Mouse (Mus musculus): ENCODE measurements around the gene Saa3. TPM values are rescaled to one million over a fixed set of nuclear protein-coding genes. Genes with fewer than 3 reads are reported as not detected.
"Not testable (repeated sequence)": the region's sequence is repeated elsewhere in the genome, so short reads cannot be mapped to it uniquely, and the experiment has no call there.

Saa3 gene
- total RNA-seq, 2 experiments from 2014 or later: 1.1 to 4.0 TPM

DNA sequence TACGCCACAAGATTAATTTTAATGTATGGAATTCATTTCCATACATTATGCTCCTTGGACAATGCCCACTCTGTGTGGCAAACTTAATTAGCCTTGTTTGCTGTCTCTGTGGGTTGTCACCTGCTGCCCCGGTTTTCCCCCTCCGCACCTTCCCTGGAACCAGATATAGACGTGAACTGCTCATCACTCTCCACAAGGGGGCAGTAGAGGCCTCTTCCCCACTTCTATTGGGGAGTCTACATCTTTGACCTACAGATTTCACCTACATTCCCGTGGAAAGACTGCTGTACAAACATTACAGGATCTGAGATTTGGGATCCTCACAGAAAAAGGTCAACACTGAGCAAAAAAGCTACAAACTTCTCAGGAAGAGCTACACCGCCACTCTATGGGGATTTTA lies 982 bp downstream of the Saa3 start:
- peak; percentile 68 to 71 for DNase-seq (ENCODE audit: low spot score in 2 of 2)

GRCm38 (mm10) chr7:46712250-46712649 lies 3.2 kb downstream of the Saa3 start:
- no peak for DNase-seq (ENCODE audit: low spot score in 2 of 2)

DNA sequence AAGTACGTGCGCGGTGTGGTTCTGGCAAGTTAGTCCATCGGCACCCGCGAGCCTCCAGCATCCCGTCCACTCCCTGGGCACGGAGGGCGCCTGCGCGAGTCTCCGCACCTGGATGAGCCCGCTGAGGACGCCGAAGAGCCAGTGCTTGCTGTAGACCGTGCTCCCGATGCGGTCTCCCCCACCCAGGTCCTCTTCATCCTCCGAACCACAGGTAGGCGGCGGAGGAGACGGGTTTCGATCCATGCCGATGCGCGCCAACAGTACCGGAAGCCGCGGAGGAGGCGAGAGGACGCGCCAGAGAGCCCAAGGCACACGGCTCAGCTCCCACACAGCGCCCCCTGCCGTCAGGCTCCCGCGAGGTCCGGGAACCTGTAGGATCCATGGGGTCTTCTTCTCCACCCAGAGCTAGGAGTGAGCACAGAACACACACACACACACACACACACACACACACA lies 5.1 kb downstream of the Saa3 start, which contains the start of gene Saal1:
Saal1 (minus strand) TSS at position 291 of the 455 bp plus-strand sequence.
- peak; percentile 84 to 87 for DNase-seq (ENCODE audit: low spot score in 2 of 2)

GRCm38 (mm10) chr7:46700521-46701025 lies 14.9 kb downstream of the Saa3 start:
- no peak for DNase-seq (ENCODE audit: low spot score in 2 of 2)

GRCm38 (mm10) chr7:46696754-46697153 lies 18.7 kb downstream of the Saa3 start:
- no peak for DNase-seq (ENCODE audit: low spot score in 2 of 2)

DNA sequence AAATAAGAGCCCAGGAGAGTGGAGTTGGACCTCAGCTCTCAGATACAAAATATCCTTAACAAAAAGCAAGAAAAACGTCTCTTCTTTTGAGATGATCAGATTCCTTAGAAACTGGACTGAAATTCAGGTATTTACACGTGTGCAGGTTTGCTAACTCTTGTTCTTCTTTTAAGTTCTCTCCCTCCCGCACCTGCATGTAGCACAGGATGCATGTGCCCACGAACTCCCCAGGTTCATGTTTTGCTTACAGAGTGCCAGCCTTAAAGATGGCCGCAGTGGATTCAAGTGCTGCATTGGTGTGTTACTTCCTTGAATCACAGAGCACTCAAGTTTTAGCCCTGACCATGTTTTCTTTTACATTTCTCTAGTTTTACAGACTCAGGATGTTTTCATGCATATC lies 28.7 kb downstream of the Saa3 start:
- DNase-seq (ENCODE audit: low spot score in 2 of 2): no peak

DNA sequence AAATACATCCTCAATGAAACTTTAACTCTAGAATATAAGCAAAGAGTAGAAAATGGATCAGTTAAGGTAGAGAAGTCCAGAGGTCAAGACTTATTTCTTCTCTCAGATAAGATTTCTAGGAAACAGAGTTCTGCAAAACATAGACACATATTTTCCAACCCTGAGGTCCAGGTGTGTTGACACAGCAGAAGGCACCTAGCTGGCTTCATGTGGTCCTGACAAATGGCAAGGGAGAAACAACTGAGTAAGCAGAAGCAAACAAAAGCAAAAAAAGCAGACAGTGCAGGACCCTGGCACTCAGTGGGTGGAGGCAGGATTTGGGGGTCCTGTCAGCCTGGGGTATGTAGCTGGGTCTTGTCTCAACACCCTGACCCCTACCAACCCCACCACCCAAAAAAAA lies 34.8 kb downstream of the Saa3 start:
- no peak for DNase-seq (ENCODE audit: low spot score in 2 of 2)

DNA sequence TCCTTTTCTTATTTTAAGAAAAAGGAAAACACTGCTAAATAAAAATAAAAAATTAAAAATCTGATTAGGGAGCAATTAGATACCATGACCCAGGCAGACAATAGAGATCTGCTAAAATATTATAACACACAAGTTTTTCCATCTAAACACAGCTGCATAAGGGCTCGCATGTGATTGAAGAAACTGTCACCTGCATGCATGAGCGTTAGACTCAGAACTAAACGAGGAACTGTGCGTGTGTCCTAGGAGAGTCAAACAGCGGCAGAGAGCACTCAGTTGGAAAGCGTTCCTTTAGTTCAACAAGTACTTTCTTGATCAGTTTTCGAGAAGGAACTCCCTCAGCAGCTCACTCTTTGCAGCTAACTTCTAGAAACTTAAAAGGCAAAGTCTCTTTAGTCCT lies 36.5 kb downstream of the Saa3 start:
- not testable (repeated sequence) for DNase-seq (ENCODE audit: low spot score in 2 of 2)

- no peak for DNase-seq (ENCODE audit: low spot score in 2 of 2)
Measured at GRCm38 (mm10) chr7:46678417-46678816, 37.1 kb downstream of the Saa3 start.

DNA sequence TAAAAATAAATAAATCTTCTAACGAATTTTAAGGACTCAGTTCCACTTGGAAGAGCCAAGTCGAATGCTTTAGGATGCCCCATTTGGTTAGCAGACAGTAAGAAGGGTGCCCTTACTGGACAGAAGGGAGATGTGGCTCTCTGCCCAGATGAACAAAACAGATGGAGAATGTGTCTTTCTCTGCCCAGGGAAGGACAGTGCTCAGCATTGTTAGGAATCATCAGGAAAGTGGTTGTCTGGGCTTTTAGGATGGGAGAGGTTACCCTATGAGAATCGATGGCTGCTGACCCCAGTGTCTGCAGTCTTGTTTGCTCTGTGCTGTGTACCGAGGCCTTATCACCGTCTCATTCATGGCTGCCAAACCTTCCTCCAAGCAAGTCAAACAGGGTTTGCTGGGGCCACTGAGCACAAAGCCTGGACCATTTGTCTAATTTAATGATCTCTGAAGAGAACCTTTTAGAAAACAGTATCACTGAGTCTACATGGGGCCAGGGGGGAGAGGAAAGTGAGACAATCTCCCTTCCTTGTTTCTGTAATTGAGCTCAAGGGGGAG lies 38.6 kb downstream of the Saa3 start:
- no peak for DNase-seq (ENCODE audit: low spot score in 2 of 2)

DNA sequence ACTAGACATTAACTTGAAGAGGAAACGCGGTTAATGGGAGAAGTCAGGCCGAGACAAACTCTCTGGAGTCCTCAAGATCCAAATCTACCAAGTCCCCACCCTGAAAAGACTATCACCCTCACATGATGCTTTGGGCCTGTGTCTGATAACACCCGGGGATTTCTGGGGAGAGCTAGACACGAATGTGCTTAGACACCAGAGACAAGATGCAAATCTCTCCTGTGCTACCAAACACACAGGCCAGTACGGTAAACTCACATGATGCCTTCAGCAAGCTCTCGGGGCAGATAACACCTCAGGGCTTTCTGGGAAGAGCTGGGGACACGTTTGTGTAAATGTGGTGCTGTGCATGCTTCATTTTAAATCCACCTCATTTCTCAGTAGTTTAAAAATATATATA lies 39.6 kb downstream of the Saa3 start:
- no peak for DNase-seq (ENCODE audit: low spot score in 2 of 2)

DNA sequence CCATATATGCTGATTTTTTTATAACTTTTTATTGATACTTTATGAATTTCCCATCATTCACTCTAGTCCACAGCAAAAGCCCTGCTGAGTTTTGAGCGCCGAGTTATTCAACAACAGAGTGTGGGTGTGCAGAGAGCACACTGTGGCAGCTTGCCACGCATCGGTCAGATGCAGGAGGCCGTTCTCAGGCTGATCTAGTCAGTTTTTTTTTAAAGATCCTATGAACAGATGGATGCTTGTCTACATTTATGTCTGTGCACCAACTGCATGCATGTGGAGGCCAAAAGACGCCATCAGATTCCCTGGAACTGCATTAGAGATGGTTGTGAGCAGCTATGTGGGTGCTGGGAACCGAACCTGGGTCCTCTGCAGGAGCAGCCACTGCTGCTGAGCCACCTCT lies 40.4 kb downstream of the Saa3 start:
- no peak for DNase-seq (ENCODE audit: low spot score in 2 of 2)

DNA sequence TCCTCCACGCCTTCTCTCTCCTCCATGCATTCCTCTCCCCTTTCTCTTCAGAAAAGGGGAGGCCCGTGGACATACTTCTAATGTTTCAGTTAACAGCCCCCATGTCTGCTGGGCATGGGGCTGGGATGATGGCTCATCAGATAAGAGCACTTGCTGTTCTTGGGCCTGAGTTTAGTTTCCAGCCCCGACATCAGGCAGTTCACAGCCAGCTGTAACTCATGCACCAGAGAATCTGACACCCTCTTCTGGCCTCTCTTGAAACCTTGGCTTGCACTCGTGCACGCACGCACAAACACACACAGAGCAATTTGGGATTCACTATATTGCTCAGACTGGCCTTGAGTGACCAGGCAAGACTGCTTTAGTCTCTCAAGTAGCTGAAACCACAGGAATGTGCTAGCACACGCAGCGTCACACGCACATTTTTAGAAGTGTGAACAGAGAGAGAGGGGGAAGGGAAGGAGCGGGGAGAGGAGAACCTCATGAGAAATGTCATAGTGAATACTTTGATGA lies 43.3 kb downstream of the Saa3 start, which contains the start of gene Tph1:
Tph1 (minus strand) TSS at position 378 of the 513 bp plus-strand sequence.
- no peak for DNase-seq (ENCODE audit: low spot score in 2 of 2)

DNA sequence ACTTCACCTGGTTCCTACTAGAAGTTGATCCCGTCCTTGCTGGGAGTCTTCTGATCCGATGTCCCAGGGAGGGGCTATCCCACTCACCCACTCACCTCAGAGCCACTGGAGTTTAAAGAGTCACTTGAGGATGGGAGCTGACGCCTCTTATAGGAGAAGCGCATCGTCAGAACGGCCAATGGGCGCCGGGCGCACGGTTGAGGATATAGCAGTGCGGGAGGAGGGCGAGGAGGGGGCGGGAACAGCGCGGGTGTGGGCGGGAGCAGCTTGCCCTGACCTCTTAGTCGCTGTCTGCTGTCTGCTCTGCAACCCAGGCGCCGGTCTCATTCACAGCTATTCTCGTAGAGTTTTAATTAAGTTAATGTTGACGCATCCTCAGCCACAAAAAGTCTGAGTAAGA lies 48.2 kb downstream of the Saa3 start:
- no peak for DNase-seq (ENCODE audit: low spot score in 2 of 2)

DNA sequence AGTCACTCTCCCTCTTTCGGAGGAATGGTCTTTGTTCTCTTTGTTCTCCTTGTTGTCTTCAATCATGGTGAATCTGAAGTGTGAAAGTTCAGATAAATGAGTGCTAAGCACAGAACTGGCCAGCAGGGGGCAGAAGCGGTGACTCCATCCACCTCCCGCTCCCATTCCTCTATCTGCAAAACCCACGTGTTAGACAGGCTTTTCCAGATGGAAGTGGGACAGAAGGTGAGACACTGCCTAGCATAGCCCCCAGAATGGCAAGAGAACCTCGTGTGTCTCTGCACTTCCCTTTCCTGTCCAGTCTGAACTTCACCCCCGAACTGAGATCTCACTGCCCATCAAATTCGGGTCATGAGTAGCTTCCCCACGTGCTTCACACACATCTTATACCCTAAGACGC lies 50.3 kb downstream of the Saa3 start:
- peak; percentile 11 to 28 for DNase-seq (ENCODE audit: low spot score in 2 of 2)

Other genes with a start within 250 kb of the Saa3 start
- gene Sergef, start 75.9 kb downstream of the Saa3 start, total RNA-seq (2021): 10 to 100 TPM; 22.1 to 22.9 TPM
- under 1 TPM in 1 of 2 experiments, not detected in 1; 0.45 TPM for gene Tph1, start 43.2 kb downstream of the Saa3 start, total RNA-seq (2021)
- 1 to 10 TPM; 6.5 to 7.8 TPM for gene Saal1, start 5.0 kb downstream of the Saa3 start, total RNA-seq (2021)
- not detected for gene Saa4, start 16.9 kb upstream of the Saa3 start, total RNA-seq (2021)
- not detected for gene Saa1, start 27.3 kb upstream of the Saa3 start, total RNA-seq (2021)
- gene Saa2, start 36.1 kb upstream of the Saa3 start, total RNA-seq (2021): not detected
- gene Hps5, start 80.4 kb upstream of the Saa3 start, total RNA-seq (2021): 10 to 100 TPM; 23.9 to 26.5 TPM
- 10 to 100 TPM; 37.6 to 40.3 TPM for gene Gtf2h1, start 80.4 kb upstream of the Saa3 start, total RNA-seq (2021)
- gene Ldha, start 125.8 kb upstream of the Saa3 start, total RNA-seq (2021): 100 to 1,000 TPM; 439 to 878 TPM
- gene Ldhc, start 145.5 kb upstream of the Saa3 start, total RNA-seq (2021): not detected
- gene Tsg101, start 204.3 kb upstream of the Saa3 start, total RNA-seq (2021): 10 to 100 TPM; 70.4 to 81.2 TPM
- 10 to 100 TPM; 16.3 to 17.4 TPM for gene Uevld, start 242.8 kb upstream of the Saa3 start, total RNA-seq (2021)

All from adrenal gland, adult 18-20 months (tissue).